ENCODE assay signal across 8 mouse cellular contexts in the genomic region with DNA sequence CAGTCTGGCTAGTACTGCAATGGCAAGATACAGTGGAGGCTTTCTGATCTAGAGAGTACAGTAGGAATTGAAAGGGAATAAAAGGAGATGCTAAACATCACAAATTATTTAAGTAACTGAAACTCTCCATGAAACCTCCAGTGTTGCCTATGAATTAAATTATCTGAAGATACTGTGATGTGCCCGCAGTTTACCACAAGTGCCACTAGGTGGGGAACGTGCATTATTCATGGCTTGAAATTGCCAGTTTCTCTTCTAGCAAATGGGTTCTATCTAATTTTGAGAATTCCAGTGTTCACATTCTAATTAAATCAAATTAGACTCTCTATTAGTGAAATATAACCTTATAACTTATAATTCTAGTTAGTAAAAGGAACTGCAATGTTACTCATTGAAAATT.
DNase-seq lines count a peak whose midpoint lies in the region; ATAC-seq lines count a peak whose summit lies in the region.
"Had no signal": no experiment of that assay in that cellular context is flagged by ENCODE, and none has a peak within 500 bp of the region (broad histone marks: within the 10 kb centered on the region; RNA-seq: fewer than 3 reads in every experiment).

No protein-coding gene starts in this region.

- no peak overlapping the region for H3K9ac ChIP-seq in midbrain, embryonic 13.5 days (replicated peaks)

- H3K27me3 ChIP-seq in midbrain, embryonic 10.5 days (ENCODE audit: low read depth, poor library complexity, severe bottlenecking) = no peaks in the 10 kb centered on the region
- no peaks in the 10 kb centered on the region for H3K27me3 ChIP-seq in midbrain, embryonic 13.5 days

- no peaks in the 10 kb centered on the region for H3K4me1 ChIP-seq in midbrain, embryonic 10.5 days
- no peaks in the 10 kb centered on the region for H3K4me1 ChIP-seq in midbrain, embryonic 13.5 days (replicated peaks)

- H3K4me3 ChIP-seq in midbrain, embryonic 10.5 days = no peak overlapping the region
- no peak overlapping the region for H3K4me3 ChIP-seq in midbrain, embryonic 13.5 days (replicated peaks)

- H3K36me3 ChIP-seq in midbrain, embryonic 10.5 days = no peaks in the 10 kb centered on the region
- no peaks in the 10 kb centered on the region for H3K36me3 ChIP-seq in midbrain, embryonic 13.5 days

- 2% methylated on average over 2 of the region's 2 CpGs for WGBS in midbrain, embryonic 10.5 days
- WGBS in midbrain, embryonic 13.5 days = 3% methylated on average over 2 of the region's 2 CpGs

- no peak overlapping the region for H3K4me2 ChIP-seq in midbrain, embryonic 13.5 days (replicated peaks)

- ATAC-seq in midbrain, embryonic 13.5 days = no peak

- H3K9me3 ChIP-seq in midbrain, embryonic 10.5 days (replicated peaks) = no peaks in the 10 kb centered on the region
- H3K9me3 ChIP-seq in midbrain, embryonic 13.5 days = no peaks in the 10 kb centered on the region

- peak; percentile 49 for DNase-seq in midbrain, embryonic 10.5 days (ENCODE audit: low spot score)
- peak; percentile 64 for DNase-seq in adipocyte (ENCODE audit: low spot score)
- peak; percentile 41 for DNase-seq in embryo, embryonic 9.5 days (ENCODE audit: extremely low spot score)
- peak; percentile 63 for DNase-seq in kidney, postnatal 10 days
- DNase-seq in lung, postnatal 10 days = peak; percentile 39
- peak; percentile 64 to 78 for DNase-seq in right cerebral cortex, postnatal 10 days (ENCODE audit: low spot score in 2 of 2)

- H3K27ac ChIP-seq in midbrain, embryonic 10.5 days (replicated peaks) = no peak overlapping the region
- H3K27ac ChIP-seq in midbrain, embryonic 13.5 days = no peak overlapping the region
- H3K27ac ChIP-seq: macrophage had no signal
